Mouse (Mus musculus): Measurements from ENCODE around the gene Rnf41.

DNA sequence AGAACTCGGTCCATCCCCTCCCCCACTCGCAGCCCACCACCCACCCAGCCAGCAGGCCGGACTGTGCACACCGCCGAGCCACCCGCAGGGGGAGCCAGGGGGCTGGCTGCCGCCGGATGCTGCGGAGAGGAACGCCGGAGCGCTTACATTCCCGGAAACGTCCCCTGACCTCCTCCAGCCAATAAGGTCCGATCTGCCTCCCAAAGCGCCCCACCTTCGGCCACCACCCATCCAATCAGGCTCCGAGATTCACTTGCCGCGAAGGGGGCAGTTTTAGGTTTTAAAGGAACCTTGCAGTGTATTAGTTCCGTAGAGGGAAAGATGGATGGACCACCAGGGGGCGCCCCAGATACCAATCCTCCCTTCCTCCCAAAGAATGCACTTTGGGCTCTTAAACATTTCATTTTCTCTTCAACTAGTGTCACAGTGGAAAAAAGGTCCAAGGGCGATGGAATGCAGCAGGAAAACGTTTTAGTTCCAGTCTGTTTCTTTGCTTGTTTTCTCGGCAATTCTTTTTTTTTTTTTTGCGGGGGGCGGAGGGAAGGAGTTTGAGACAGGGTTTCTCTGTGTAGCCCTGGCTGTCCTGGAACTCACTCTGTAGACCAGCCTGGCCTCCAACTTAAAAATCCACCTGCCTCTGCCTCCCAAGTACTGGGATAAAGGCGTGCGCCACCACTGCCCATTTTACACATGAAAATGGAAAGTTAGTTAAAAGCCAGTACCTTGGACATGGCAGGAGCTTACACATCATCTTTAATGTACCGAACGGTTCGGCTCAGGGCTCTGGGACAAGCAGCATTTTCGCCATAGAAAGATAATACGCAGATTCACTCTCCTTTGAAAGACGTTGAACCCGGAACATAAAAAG, 1.5 kb upstream of the Rnf41 start:
- TF ChIP-seq CTCF (conservative IDR thresholded peaks at IDR 0.05; ENCODE audit: low read length) (peak; percentile 76), POU5F1 (IDR thresholded peaks at IDR 0.05; ENCODE audit: borderline replicate concordance, low read length) (no peak), NANOG (IDR thresholded peaks at IDR 0.05; ENCODE audit: borderline replicate concordance, low read length) (no peak)

Data from E14TG2a.4 (cell line).